ENCODE assay signal across 13 mouse cellular contexts in genomic region chr2:119304391-119304790, GRCm38 (mm10). TPM values are rescaled to one million over a fixed set of nuclear protein-coding genes. Genes with fewer than 3 reads are reported as not detected.
DNase-seq lines count a peak whose midpoint lies in the region; ATAC-seq lines count a peak whose summit lies in the region.
"Had no signal": no experiment of that assay in that cellular context is flagged by ENCODE, and none has a peak within 500 bp of the region (broad histone marks: within the 10 kb centered on the region; RNA-seq: fewer than 3 reads in every experiment).

No protein-coding gene starts in this region.

- H3K9me3 ChIP-seq in heart, embryonic 12.5 days (replicated peaks): no peaks in the 10 kb centered on the region
- H3K9me3 ChIP-seq in lung, embryonic 16.5 days (ENCODE audit: control insufficient read depth, low read length): no peaks in the 10 kb centered on the region
- no peaks in the 10 kb centered on the region for H3K9me3 ChIP-seq in liver, embryonic 11.5 days (ENCODE audit: control insufficient read depth, low read length)
- no peaks in the 10 kb centered on the region for H3K9me3 ChIP-seq in stomach, embryonic 16.5 days (replicated peaks; ENCODE audit: control insufficient read depth, low read length)
- H3K9me3 ChIP-seq: embryonic facial prominence, embryonic 12.5 days had no signal

- DNase-seq in heart, adult 9 months (ENCODE audit: low spot score in 2 of 2): no peak
- DNase-seq in lung, postnatal 36 days: no peak
- DNase-seq in liver, embryonic 11.5 days (ENCODE audit: low spot score): no peak
- no peak for DNase-seq in layer of hippocampus, adult 18-20 months (ENCODE audit: low spot score in 2 of 2)
- DNase-seq in left cerebral cortex, postnatal 4 days: no peak
- DNase-seq: cerebellum, postnatal 25 days; right cerebral cortex, postnatal 14 days; thymus, adult 18-20 months had no signal

- 37% methylated on average over 3 of the region's 3 CpGs for WGBS in heart, embryonic 12.5 days
- 43% methylated on average over 3 of the region's 3 CpGs for WGBS in lung, embryonic 16.5 days
- 27% methylated on average over 3 of the region's 3 CpGs for WGBS in liver, embryonic 11.5 days
- 38% methylated on average over 3 of the region's 3 CpGs for WGBS in stomach, embryonic 16.5 days

- ATAC-seq in heart, embryonic 12.5 days (ENCODE audit: insufficient number of reproducible peaks, low FRiP score): no peak
- no peak for ATAC-seq in lung, embryonic 16.5 days (ENCODE audit: low read depth)
- peak; percentile 68 for ATAC-seq in liver, embryonic 11.5 days (replicated peaks; ENCODE audit: low FRiP score)
- ATAC-seq in stomach, embryonic 16.5 days (ENCODE audit: insufficient read depth, low FRiP score): no peak

- H3K27ac ChIP-seq in heart, embryonic 12.5 days (ENCODE audit: poor library complexity, severe bottlenecking): peak overlapping the region; percentile 41; the same call in 1 of the 2 replicates
- H3K27ac ChIP-seq in lung, embryonic 16.5 days (ENCODE audit: low read length): peak overlapping the region; percentile 51; the same call in 1 of the 2 replicates
- H3K27ac ChIP-seq in liver, embryonic 11.5 days (ENCODE audit: low read depth, low read length): peak overlapping the region; percentile 90
- peak overlapping the region; percentile 36; the same call in 1 of the 2 replicates for H3K27ac ChIP-seq in stomach, embryonic 16.5 days (ENCODE audit: low read length)
- H3K27ac ChIP-seq: embryonic facial prominence, embryonic 12.5 days had no signal

- H3K9ac ChIP-seq in heart, embryonic 12.5 days: no peak overlapping the region
- H3K9ac ChIP-seq in lung, embryonic 16.5 days (ENCODE audit: low read length): no peak overlapping the region
- H3K9ac ChIP-seq in liver, embryonic 11.5 days (ENCODE audit: low read depth, low read length): no peak overlapping the region
- H3K9ac ChIP-seq in stomach, embryonic 16.5 days (ENCODE audit: low read length): no peak overlapping the region
- H3K9ac ChIP-seq: embryonic facial prominence, embryonic 12.5 days had no signal

- intact Hi-C loops in left cerebral cortex, postnatal 4 days (cut with DNase I): no loop called here

- no peaks in the 10 kb centered on the region for H3K36me3 ChIP-seq in heart, embryonic 12.5 days
- H3K36me3 ChIP-seq in lung, embryonic 16.5 days (ENCODE audit: control insufficient read depth, insufficient read depth, low read length): no peaks in the 10 kb centered on the region
- 0 out of 2 replicates have a peak, but pooled peaks cover 2% of the 10 kb centered on the region for H3K36me3 ChIP-seq in liver, embryonic 11.5 days (ENCODE audit: control insufficient read depth, insufficient read depth, low read length)
- H3K36me3 ChIP-seq in stomach, embryonic 16.5 days (ENCODE audit: control insufficient read depth, insufficient read depth, low read length): no peaks in the 10 kb centered on the region

- H3K27me3 ChIP-seq in heart, embryonic 12.5 days (replicated peaks): no peaks in the 10 kb centered on the region
- H3K27me3 ChIP-seq in lung, embryonic 16.5 days (ENCODE audit: control insufficient read depth, insufficient read depth, low read depth, low read length): no peaks in the 10 kb centered on the region
- H3K27me3 ChIP-seq in liver, embryonic 11.5 days (replicated peaks; ENCODE audit: control insufficient read depth, insufficient read depth, low read length): no peaks in the 10 kb centered on the region
- H3K27me3 ChIP-seq in stomach, embryonic 16.5 days (ENCODE audit: control insufficient read depth, insufficient read depth, low read length): no peaks in the 10 kb centered on the region
- H3K27me3 ChIP-seq: embryonic facial prominence, embryonic 12.5 days had no signal

- peaks cover 35% of the 10 kb centered on the region for H3K4me1 ChIP-seq in heart, embryonic 12.5 days (replicated peaks)
- H3K4me1 ChIP-seq in lung, embryonic 16.5 days (replicated peaks; ENCODE audit: control insufficient read depth, insufficient read depth, low read length): peaks cover 16% of the 10 kb centered on the region
- H3K4me1 ChIP-seq in liver, embryonic 11.5 days (replicated peaks; ENCODE audit: control insufficient read depth, insufficient read depth, low read length): peaks cover 50% of the 10 kb centered on the region
- H3K4me1 ChIP-seq in stomach, embryonic 16.5 days (ENCODE audit: control insufficient read depth, insufficient read depth, low read length): peaks cover 22% of the 10 kb centered on the region

- no peak overlapping the region for H3K4me3 ChIP-seq in heart, embryonic 12.5 days
- H3K4me3 ChIP-seq in lung, embryonic 16.5 days (ENCODE audit: low read length): no peak overlapping the region
- H3K4me3 ChIP-seq in liver, embryonic 11.5 days (ENCODE audit: low read depth, low read length): no peak overlapping the region
- no peak overlapping the region for H3K4me3 ChIP-seq in stomach, embryonic 16.5 days (replicated peaks; ENCODE audit: low read length)
- H3K4me3 ChIP-seq: embryonic facial prominence, embryonic 12.5 days had no signal

- no peak overlapping the region for H3K4me2 ChIP-seq in heart, embryonic 12.5 days
- H3K4me2 ChIP-seq in lung, embryonic 16.5 days (ENCODE audit: low read depth, low read length): no peak overlapping the region
- H3K4me2 ChIP-seq in liver, embryonic 11.5 days: peak overlapping the region; percentile 38
- H3K4me2 ChIP-seq in stomach, embryonic 16.5 days (ENCODE audit: low read depth, low read length): no peak overlapping the region
- H3K4me2 ChIP-seq: embryonic facial prominence, embryonic 12.5 days had no signal

RNA-seq across cellular contexts. Expression of gene Vps18, which starts 15.9 kb away (rescaled TPM):
- polyA plus RNA-seq in heart, embryonic 12.5 days (2016; fragmentation: Nextera tagmentation; extraction: Ambion mirVana): 15.2 and 15.8 TPM in 2 replicates
- 18.8 and 19.5 TPM in 2 replicates for polyA plus RNA-seq in lung, embryonic 16.5 days (2015; fragmentation: Nextera tagmentation; extraction: Ambion mirVana)
- polyA plus RNA-seq in liver, embryonic 11.5 days (2014; fragmentation: Nextera tagmentation; extraction: Ambion mirVana): 13.4 and 14.0 TPM in 2 replicates
- polyA plus RNA-seq in stomach, embryonic 16.5 days (2015; fragmentation: Nextera tagmentation; extraction: Ambion mirVana): 17.5 and 19.8 TPM in 2 replicates
- total RNA-seq in layer of hippocampus, adult 18-20 months (2021): 10 to 100 TPM; 44.2 to 49.9 TPM
- 10 to 100 TPM; 29.3 to 31.3 TPM for total RNA-seq in left cerebral cortex, postnatal 4 days (2021)

RNA-seq across cellular contexts. Expression of gene Dll4, which starts 21.2 kb away (rescaled TPM):
- polyA plus RNA-seq in heart, embryonic 12.5 days (2016; fragmentation: Nextera tagmentation; extraction: Ambion mirVana): 6.5 and 6.8 TPM in 2 replicates
- polyA plus RNA-seq in lung, embryonic 16.5 days (2015; fragmentation: Nextera tagmentation; extraction: Ambion mirVana): 14.6 and 17.8 TPM in 2 replicates
- polyA plus RNA-seq in liver, embryonic 11.5 days (2014; fragmentation: Nextera tagmentation; extraction: Ambion mirVana): 5.3 and 5.9 TPM in 2 replicates
- polyA plus RNA-seq in stomach, embryonic 16.5 days (2015; fragmentation: Nextera tagmentation; extraction: Ambion mirVana): 6.8 and 8.2 TPM in 2 replicates
- 1 to 10 TPM; 2.0 to 2.8 TPM for total RNA-seq in layer of hippocampus, adult 18-20 months (2021)
- 1 to 10 TPM; 5.3 to 6.8 TPM for total RNA-seq in left cerebral cortex, postnatal 4 days (2021)

RNA-seq across cellular contexts. Expression of gene Rhov, which starts 33.3 kb away (rescaled TPM):
- 0.10 and 0.13 TPM in 2 replicates for polyA plus RNA-seq in heart, embryonic 12.5 days (2016; fragmentation: Nextera tagmentation; extraction: Ambion mirVana)
- polyA plus RNA-seq in lung, embryonic 16.5 days (2015; fragmentation: Nextera tagmentation; extraction: Ambion mirVana): 1.3 and 2.2 TPM in 2 replicates
- polyA plus RNA-seq in liver, embryonic 11.5 days (2014; fragmentation: Nextera tagmentation; extraction: Ambion mirVana): 0.38 TPM in 1 of 2 replicates, not detected in the other
- polyA plus RNA-seq in stomach, embryonic 16.5 days (2015; fragmentation: Nextera tagmentation; extraction: Ambion mirVana): 30.2 and 34.5 TPM in 2 replicates
- 1 to 10 TPM; 7.5 to 7.9 TPM for total RNA-seq in layer of hippocampus, adult 18-20 months (2021)
- total RNA-seq in left cerebral cortex, postnatal 4 days (2021): 10 to 100 TPM; 20.4 to 23.9 TPM
- total RNA-seq: heart, adult 8-10 months had no signal

RNA-seq across cellular contexts. Expression of gene Chac1, which starts 46.6 kb away (rescaled TPM):
- 0.12 and 0.31 TPM in 2 replicates for polyA plus RNA-seq in heart, embryonic 12.5 days (2016; fragmentation: Nextera tagmentation; extraction: Ambion mirVana)
- 1.1 and 1.7 TPM in 2 replicates for polyA plus RNA-seq in lung, embryonic 16.5 days (2015; fragmentation: Nextera tagmentation; extraction: Ambion mirVana)
- 2.9 and 3.2 TPM in 2 replicates for polyA plus RNA-seq in liver, embryonic 11.5 days (2014; fragmentation: Nextera tagmentation; extraction: Ambion mirVana)
- 1.5 and 2.4 TPM in 2 replicates for polyA plus RNA-seq in stomach, embryonic 16.5 days (2015; fragmentation: Nextera tagmentation; extraction: Ambion mirVana)
- 1 to 10 TPM; 6.6 TPM for total RNA-seq in layer of hippocampus, adult 18-20 months (2021)
- 1 to 10 TPM; 6.7 to 7.7 TPM for total RNA-seq in left cerebral cortex, postnatal 4 days (2021)

Comparison
In these comparisons a context has a peak if more than half of its experiments do, and no peak if none do; other contexts are left out.
1. H3K27ac ChIP-seq: peak in every context shown above with its lines; median percentile 90 in liver, embryonic 11.5 days; 51 in lung, embryonic 16.5 days; 41 in heart, embryonic 12.5 days; 36 in stomach, embryonic 16.5 days.